Mouse (Mus musculus) heart, embryonic 10.5 days (tissue): Measurements from ENCODE around the gene Kansl1l. TPM values are rescaled to one million over a fixed set of nuclear protein-coding genes. Genes with fewer than 3 reads are reported as not detected.

Experiments used
- DNase-seq: peaks from one replicate; pipeline ENCODE4 v3.0.0-alpha.2; 2017; ENCODE audit warnings: low spot score
- H3K27ac ChIP-seq: fragments of 300-500 bp; sonication (generic); 2 replicates; pipeline ENCODE4 v1.5.1; 2016; ENCODE audit warnings: mild to moderate bottlenecking
- H3K27me3 ChIP-seq: fragments of 300-500 bp; sonication (generic); 2 replicates; pipeline ENCODE4 v1.6.1; 2016; ENCODE audit warnings: mild to moderate bottlenecking; ENCODE audit not compliant: poor library complexity, insufficient read depth, severe bottlenecking
- H3K36me3 ChIP-seq: fragments of 300-500 bp; sonication (generic); 2 replicates; pipeline ENCODE4 v1.6.1; 2016; ENCODE audit warnings: mild to moderate bottlenecking, moderate library complexity
- H3K4me1 ChIP-seq: fragments of 300-500 bp; sonication (generic); 2 replicates; pipeline ENCODE4 v1.6.1; 2016; ENCODE audit warnings: mild to moderate bottlenecking
- H3K4me3 ChIP-seq: fragments of 300-500 bp; sonication (generic); 2 replicates; pipeline ENCODE4 v1.5.1; 2016; ENCODE audit warnings: mild to moderate bottlenecking, moderate library complexity
- H3K9me3 ChIP-seq: fragments of 300-500 bp; sonication (generic); 2 replicates; pipeline ENCODE4 v1.6.1; 2016; ENCODE audit warnings: mild to moderate bottlenecking, moderate library complexity
- WGBS: fragments of 180-500 bp; shearing (Covaris S2); methylation state at CpG from one replicate; pipeline ENCODE4 v1.1.7; 2016; 5-methylcytosine and 5-hydroxymethylcytosine counted together
- polyA plus RNA-seq: library from polyadenylated mRNA; unstranded; fragments of >200 nt; fragmentation: Nextera tagmentation; extraction: Ambion mirVana; gene quantifications from 2 replicates; pipeline ENCODE4 v1.2.1, GENCODE M21; 2016

The Kansl1l gene
- polyA plus RNA-seq, 1 experiment from 2014 or later, result 10.2 TPM

DNA sequence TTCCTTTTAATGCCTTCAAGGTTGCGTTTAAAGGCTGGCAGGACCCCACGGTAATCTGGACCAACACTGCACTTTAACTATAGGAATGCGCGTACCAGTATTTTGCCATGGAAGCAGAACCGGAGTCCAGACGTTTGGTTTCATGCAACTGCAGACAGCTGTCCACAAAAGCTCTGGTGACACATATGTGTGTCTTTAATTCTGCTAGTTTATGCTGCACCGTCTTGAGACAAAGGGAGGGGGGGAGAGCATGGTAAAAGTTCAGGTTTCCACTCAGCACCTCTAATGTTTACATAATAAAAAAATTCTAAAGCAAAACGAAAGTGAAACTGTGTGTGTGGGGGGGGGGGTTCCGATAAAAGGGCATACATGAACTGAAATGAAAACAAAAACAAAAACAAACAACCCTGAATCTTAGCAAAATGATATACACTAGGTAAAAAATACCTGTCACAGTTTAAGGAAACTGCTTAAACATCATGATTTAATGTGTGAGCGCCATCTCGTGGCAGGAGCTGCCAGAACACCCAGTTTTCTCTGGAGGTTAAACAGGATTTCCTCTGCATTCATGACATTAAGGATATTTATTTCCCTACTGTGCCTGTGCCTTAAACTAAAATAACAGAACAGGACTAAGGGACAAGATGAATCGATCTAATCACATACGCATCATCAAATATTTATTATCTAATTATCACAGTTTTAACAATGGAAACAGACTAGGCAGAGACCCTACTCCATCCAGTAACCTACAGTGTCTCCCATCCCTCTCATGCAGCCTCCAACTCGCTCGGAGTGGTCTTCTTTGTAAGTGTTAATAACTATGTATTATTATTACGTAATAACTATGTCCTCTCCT is 21.1 kb upstream of the Kansl1l start:
- DNase-seq, result no peak
- H3K4me1 ChIP-seq, result no peaks in the 10 kb centered on the region
- no peak overlapping the region for H3K4me3 ChIP-seq
- WGBS, result 59% methylated on average over 16 of the region's 16 CpGs
- peaks cover 55% of the 10 kb centered on the region for H3K36me3 ChIP-seq
- H3K9me3 ChIP-seq, result no peaks in the 10 kb centered on the region
- H3K27me3 ChIP-seq, result no peaks in the 10 kb centered on the region
- no peak overlapping the region for H3K27ac ChIP-seq

DNA sequence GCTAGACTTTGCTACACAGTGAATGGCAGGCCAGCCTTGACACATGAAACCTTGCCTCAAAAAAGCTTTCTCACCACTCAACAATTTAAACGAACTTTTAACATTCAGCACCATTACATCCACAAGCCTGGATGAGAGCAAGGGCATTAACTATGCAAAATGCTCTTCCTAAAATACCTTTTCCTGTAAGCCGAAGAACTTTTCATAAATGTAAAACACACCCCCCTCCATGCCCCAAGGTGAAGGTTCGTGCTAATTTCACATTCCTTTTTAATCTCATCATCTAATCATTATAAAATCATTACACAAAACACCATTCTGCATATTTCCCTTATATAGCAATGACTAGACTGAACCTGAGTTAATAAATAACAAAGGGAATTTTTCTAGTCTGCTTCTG is 19.8 kb upstream of the Kansl1l start:
- no peak for DNase-seq
- H3K36me3 ChIP-seq, result peaks cover 44% of the 10 kb centered on the region
- no peaks in the 10 kb centered on the region for H3K9me3 ChIP-seq
- no peak overlapping the region for H3K4me3 ChIP-seq
- WGBS, result 86% methylated on average over 3 of the region's 3 CpGs
- H3K4me1 ChIP-seq, result no peaks in the 10 kb centered on the region
- H3K27me3 ChIP-seq, result no peaks in the 10 kb centered on the region
- no peak overlapping the region for H3K27ac ChIP-seq

DNA sequence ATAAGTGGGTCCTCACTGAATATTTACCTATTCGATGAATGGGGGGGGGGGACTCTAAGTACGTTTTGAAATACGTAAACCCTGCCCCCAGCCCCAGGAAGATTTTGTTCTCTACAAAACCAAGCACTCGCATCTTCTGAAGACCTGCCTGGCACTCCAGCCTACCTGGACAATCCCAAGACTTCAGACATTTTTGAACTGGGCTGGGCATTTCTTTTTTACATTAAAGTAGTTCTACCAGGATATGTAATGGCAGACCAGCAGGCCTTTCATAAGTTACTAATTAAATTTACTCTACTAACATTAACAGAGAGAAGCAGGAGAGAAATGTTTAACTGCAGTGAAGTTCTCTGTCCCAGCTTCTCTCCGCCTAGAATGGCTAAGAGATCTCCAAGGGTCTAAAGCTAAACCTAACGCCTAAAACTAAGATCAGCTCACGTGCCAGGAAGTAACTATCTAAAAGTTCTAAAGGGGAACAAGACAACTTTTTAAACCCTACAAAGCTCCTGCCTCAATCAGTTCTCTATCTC is 15.3 kb upstream of the Kansl1l start:
- H3K27me3 ChIP-seq, result no peaks in the 10 kb centered on the region
- no peaks in the 10 kb centered on the region for H3K4me1 ChIP-seq
- H3K4me3 ChIP-seq, result no peak overlapping the region
- no peak for DNase-seq
- no peaks in the 10 kb centered on the region for H3K9me3 ChIP-seq
- no peak overlapping the region for H3K27ac ChIP-seq
- H3K36me3 ChIP-seq, result peaks cover 25% of the 10 kb centered on the region
- 88% methylated on average over 7 of the region's 7 CpGs for whole genome bisulfite sequencing

DNA sequence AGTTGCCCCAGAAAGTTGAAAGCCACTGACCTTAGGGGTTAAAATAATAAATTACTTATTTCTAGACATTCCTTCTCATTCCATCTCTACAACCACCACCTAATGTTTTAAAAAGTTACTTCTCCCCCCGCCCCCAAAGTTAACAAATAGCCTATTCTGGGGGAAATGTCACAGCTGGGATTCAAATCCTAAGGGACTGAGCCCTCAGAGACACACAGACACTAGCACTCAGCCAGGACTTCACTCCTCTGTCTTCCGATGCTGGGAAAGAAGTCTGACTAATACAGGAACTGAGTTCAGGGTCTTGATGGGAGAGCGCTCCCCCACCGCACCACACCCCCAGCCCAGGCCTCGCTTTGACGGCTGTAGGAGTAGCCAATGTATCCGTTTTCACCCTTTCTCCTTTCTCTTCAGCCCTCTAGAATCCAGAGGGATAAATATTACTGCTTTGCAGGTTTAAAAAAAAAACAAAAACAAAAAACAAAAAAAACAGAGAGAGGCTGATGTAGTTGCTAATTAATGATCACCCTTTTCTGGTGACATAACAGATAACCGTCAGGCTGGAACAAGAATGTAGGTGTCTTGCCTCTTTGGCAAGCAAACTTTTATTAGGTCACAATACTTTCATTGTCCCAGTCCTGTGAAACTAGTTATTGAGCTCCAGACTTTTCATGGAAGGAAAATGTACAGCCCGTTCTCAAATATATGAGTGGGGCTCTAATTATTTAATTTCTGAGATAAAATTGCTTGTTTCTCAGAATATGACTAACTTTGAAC is 14.7 kb upstream of the Kansl1l start:
- H3K36me3 ChIP-seq, result peaks cover 24% of the 10 kb centered on the region
- no peak overlapping the region for H3K27ac ChIP-seq
- H3K4me3 ChIP-seq, result no peak overlapping the region
- peaks cover 4% of the 10 kb centered on the region for H3K4me1 ChIP-seq
- H3K9me3 ChIP-seq, result no peaks in the 10 kb centered on the region
- DNase-seq, result no peak
- 70% methylated on average over 9 of the region's 9 CpGs for WGBS
- H3K27me3 ChIP-seq, result no peaks in the 10 kb centered on the region

DNA sequence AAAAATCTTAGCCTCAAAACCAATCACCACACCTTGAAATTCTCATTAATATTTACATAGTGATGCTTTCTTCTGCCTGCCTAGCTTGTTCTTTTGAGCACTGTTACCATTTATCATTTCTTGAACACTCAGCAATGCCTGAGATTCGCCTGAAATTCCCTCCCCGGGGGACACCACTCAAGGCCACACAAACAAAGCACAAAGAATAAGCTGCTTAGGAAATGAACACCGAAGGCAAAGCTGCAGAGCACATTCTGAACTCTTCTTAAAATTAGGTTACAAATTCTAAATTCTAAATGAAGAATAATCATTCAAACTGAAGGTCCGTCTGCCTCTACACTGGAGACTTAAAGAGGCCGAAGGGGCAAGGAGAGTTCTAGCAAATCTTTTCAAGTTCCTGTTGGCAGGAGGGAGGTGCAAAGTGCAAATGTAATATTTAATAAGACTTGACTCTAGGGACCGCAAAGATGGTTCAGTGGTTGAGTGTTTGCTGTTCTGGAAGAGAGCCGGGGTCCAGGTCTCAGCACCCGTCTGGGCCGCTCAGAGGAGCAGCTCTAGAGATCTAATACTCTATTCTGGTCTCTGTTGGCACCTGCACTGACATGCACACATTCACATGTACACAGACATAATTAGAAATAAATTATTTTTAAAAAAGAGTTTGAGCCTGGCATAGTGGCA is 12.2 kb upstream of the Kansl1l start:
- no peak for DNase-seq
- H3K36me3 ChIP-seq, result peaks cover 7% of the 10 kb centered on the region; the same call in 1 of the 2 replicates
- 84% methylated on average over 9 of the region's 9 CpGs for WGBS
- H3K4me1 ChIP-seq, result peaks cover 7% of the 10 kb centered on the region
- H3K9me3 ChIP-seq, result no peaks in the 10 kb centered on the region
- H3K27ac ChIP-seq, result no peak overlapping the region
- no peaks in the 10 kb centered on the region for H3K27me3 ChIP-seq
- no peak overlapping the region for H3K4me3 ChIP-seq

DNA sequence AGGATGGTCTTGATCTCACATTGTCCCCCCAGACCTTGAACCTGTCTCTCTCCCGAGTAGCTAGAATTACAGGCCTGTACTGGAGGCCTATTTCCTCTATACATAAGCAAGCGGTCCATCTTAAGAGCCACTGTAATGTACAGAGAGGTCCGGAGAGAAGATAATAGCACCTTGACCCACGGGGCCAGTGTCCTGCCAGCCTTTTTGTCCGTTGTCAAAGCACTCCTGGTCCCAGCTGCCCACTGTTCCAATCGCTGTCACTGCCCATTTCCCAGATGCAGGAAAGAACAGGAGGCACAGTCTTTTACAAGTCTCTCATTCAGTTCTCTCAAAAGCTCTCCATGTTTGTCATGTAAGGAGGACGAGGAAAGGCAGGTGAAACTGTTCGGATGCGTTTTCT is 4.6 kb upstream of the Kansl1l start:
- peaks cover 6% of the 10 kb centered on the region; the same call in 1 of the 2 replicates for H3K27me3 ChIP-seq
- H3K9me3 ChIP-seq, result no peaks in the 10 kb centered on the region
- WGBS, result 80% methylated on average over 9 of the region's 9 CpGs
- H3K4me1 ChIP-seq, result peaks cover 8% of the 10 kb centered on the region
- H3K36me3 ChIP-seq, result peaks cover 3% of the 10 kb centered on the region; the same call in 1 of the 2 replicates
- H3K4me3 ChIP-seq, result no peak overlapping the region
- no peak overlapping the region for H3K27ac ChIP-seq
- no peak for DNase-seq

DNA sequence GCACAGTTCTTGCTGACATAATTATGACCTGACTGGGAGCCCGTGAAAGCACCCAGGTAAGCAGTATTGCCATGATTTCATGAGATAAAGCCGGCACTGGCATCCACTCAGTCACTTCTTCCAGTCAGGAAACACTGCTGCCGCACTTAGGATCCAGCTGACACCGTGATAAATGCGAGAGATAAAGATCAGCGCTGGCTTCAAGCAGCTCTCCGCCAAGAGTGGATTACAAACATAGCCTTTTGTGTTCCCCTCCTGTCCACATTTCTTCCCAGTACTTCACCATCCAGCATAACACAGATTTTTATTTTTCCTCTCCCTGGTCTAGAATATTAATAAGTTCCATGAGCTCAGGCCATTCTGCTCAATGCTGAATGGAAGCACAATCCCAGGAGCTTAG is 2.9 kb upstream of the Kansl1l start:
- peaks cover 5% of the 10 kb centered on the region; the same call in 1 of the 2 replicates for H3K4me1 ChIP-seq
- peaks cover 3% of the 10 kb centered on the region; the same call in 1 of the 2 replicates for H3K36me3 ChIP-seq
- no peak overlapping the region for H3K27ac ChIP-seq
- H3K4me3 ChIP-seq, result no peak overlapping the region
- peaks cover 6% of the 10 kb centered on the region; the same call in 1 of the 2 replicates for H3K27me3 ChIP-seq
- 9% methylated on average over 7 of the region's 7 CpGs for WGBS
- H3K9me3 ChIP-seq, result no peaks in the 10 kb centered on the region
- DNase-seq, result no peak

DNA sequence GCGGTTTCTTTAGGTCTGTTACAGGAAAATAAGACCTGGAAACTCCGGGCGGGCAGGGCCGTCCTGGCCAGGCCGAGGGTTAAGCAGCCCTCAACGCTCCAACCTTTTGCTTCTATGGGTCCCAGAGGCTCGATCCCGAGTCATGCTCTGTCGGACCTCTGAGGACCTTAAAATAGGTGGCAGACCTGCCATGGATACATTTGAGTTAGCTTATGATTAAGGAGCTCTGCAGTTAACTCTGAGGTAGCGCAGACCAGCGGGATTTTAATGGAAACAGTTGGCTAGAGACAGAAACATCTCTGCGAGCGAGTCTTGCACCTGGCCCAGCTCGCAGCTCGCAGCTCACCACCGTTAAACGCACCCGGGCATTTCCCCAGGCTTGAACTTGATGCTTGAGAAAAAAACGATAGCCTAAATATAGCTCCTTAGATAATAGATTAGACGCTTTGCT is 528 bp upstream of the Kansl1l start:
- WGBS, result under 1% methylated on average over 20 of the region's 20 CpGs
- peak overlapping the region; percentile 98 for H3K27ac ChIP-seq
- H3K9me3 ChIP-seq, result no peaks in the 10 kb centered on the region
- H3K4me1 ChIP-seq, result peaks cover 8% of the 10 kb centered on the region; the same call in 1 of the 2 replicates
- H3K36me3 ChIP-seq, result no peaks in the 10 kb centered on the region
- no peak for DNase-seq
- H3K27me3 ChIP-seq, result peaks cover 6% of the 10 kb centered on the region; the same call in 1 of the 2 replicates
- H3K4me3 ChIP-seq, result peak overlapping the region; percentile 87

DNA sequence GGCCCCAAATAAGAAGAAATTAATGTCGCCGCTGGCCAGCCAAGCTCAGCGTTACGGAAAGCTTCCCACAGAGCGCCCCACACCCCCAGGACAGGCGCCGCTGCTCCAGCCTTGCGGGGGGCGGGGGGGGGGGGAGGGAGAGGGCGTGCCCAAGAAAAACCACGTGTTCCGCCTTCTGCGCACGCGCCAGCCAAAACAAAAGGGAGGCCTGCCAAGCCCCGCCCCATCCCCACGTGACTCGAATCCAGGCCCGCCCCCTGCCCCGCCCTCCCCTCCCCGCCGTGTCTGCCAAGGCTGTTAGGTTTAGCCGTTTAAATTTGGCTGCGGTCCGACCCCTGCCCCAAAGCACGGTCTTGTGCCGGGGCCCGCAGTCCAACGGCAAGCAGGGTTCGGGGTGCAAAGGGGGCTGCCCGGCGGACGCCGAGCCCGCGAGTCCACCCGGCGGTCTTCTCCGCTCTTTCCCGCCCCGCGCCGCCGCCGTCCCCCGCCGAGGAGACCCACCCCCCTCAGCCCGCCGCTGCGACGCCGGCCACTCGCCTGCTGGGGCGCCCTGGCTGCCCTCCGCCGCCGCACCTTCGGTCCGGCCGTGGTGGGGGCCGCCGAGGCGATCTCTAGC is 417 bp downstream of the Kansl1l start:
- under 1% methylated on average over 63 of the region's 63 CpGs for WGBS
- H3K4me1 ChIP-seq, result peaks cover 8% of the 10 kb centered on the region; the same call in 1 of the 2 replicates
- H3K27me3 ChIP-seq, result peaks cover 6% of the 10 kb centered on the region; the same call in 1 of the 2 replicates
- H3K4me3 ChIP-seq, result peak overlapping the region; percentile 87
- peak; percentile 97 for DNase-seq
- H3K27ac ChIP-seq, result peak overlapping the region; percentile 98
- no peaks in the 10 kb centered on the region for H3K9me3 ChIP-seq
- no peaks in the 10 kb centered on the region for H3K36me3 ChIP-seq

DNA sequence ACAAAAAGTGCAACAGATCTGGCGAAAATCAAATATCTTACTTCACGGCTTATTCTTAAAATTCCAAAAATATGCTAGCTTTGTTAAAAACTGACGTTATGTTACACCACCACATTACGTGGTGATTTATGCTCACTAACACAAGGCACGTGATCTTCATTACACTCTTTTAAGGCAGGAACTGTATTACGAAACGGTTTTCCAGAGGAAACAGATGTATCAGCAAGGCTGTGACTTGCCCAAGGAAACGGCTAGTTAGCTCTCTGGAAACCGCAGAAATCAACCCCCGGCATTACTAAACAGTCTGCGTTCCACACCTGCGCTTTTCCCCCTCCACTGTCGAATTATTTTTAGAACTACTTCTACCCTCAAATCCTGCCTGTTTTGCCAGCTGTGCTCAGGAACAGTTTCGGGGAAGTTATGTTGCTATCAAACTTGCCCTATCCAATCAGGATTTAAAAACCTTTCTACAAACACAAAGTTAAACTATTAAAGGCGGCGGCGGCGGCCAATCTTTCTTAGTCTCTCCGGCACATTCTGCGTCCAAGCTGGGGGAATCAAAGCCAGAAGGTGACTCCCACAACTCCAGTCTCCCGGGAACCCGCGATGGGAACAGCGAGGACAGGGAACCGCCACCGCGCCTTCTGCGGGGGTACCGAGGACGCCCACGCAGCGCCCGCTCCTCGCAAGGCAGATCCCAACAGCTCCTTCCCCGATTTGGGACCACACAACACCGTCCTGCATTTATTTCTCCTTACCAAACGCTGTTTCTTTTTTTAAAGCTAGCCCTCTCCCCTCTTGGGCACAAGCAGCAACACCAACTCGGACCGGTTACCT is 1.2 kb downstream of the Kansl1l start:
- H3K36me3 ChIP-seq, result no peaks in the 10 kb centered on the region
- peak overlapping the region; percentile 87 for H3K4me3 ChIP-seq
- H3K9me3 ChIP-seq, result no peaks in the 10 kb centered on the region
- peak overlapping the region; percentile 98 for H3K27ac ChIP-seq
- peaks cover 8% of the 10 kb centered on the region; the same call in 1 of the 2 replicates for H3K4me1 ChIP-seq
- 1% methylated on average over 39 of the region's 39 CpGs for WGBS
- peaks cover 6% of the 10 kb centered on the region; the same call in 1 of the 2 replicates for H3K27me3 ChIP-seq
- DNase-seq, result peak; percentile 79

DNA sequence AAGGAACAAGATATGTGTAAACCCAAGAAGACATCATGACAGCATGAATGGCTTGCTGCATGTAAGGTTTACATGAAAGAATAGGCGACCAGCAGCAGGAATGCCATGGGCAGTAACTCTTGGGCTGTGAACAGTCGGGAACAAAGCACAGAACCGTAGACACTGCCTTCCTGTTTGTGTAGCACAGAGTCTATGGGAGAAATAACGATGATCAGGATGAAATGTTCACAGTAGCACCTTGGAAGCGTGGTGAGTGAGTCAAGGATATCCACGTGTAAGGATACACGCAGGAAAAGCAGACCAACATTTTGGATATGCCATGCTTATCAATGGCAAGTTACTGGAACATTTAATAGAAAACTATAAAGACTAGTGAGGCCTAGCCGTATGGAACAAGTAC is 2.6 kb downstream of the Kansl1l start:
- DNase-seq, result no peak
- Histone ChIP-seq H3K9me3 (no peaks in the 10 kb centered on the region), H3K4me1 (0 out of 2 replicates have a peak, but pooled peaks cover 3% of the 10 kb centered on the region), H3K27ac (no peak overlapping the region), H3K36me3 (no peaks in the 10 kb centered on the region), H3K27me3 (peaks cover 6% of the 10 kb centered on the region; the same call in 1 of the 2 replicates), H3K4me3 (no peak overlapping the region)
- WGBS, result 70% methylated on average over 8 of the region's 8 CpGs
